Mouse (Mus musculus): Measurements from ENCODE around the gene Chp1.
A peak's percentile ranks its signal among the peaks of the same experiment; 100 is the strongest.
"Not testable (repeated sequence)": the region's sequence is repeated elsewhere in the genome, so short reads cannot be mapped to it uniquely, and the experiment has no call there.

Gene Chp1

GRCm38 (mm10) chr2:119565284-119565683, 17.8 kb downstream of the Chp1 start:
- DNase-seq (ENCODE audit: low spot score in 2 of 2), result no peak

GRCm38 (mm10) chr2:119566182-119566855, 18.8 kb downstream of the Chp1 start:
- DNase-seq (ENCODE audit: low spot score in 2 of 2), result no peak

- no peak for DNase-seq (ENCODE audit: low spot score in 2 of 2)
Measured at GRCm38 (mm10) chr2:119572471-119572870, 25.0 kb downstream of the Chp1 start.

- no peak for DNase-seq (ENCODE audit: low spot score in 2 of 2)
Measured at GRCm38 (mm10) chr2:119581571-119581970, 34.1 kb downstream of the Chp1 start.

GRCm38 (mm10) chr2:119583439-119583838, 35.9 kb downstream of the Chp1 start:
- DNase-seq (ENCODE audit: low spot score in 2 of 2), result no peak

- no peak for DNase-seq (ENCODE audit: low spot score in 2 of 2)
Measured at GRCm38 (mm10) chr2:119584282-119584681, 36.8 kb downstream of the Chp1 start.

- DNase-seq (ENCODE audit: low spot score in 2 of 2), result peak in 1 of 2 experiments; percentile 41
Measured at GRCm38 (mm10) chr2:119587383-119587782, 39.9 kb downstream of the Chp1 start.

- no peak for DNase-seq (ENCODE audit: low spot score in 2 of 2)
Measured at GRCm38 (mm10) chr2:119591247-119591646, 43.8 kb downstream of the Chp1 start.

GRCm38 (mm10) chr2:119593765-119594112, 46.2 kb downstream of the Chp1 start:
- no peak for DNase-seq (ENCODE audit: low spot score in 2 of 2)

GRCm38 (mm10) chr2:119594113-119594981, 46.9 kb downstream of the Chp1 start:
- peak; percentile 96 to 99 for DNase-seq (ENCODE audit: low spot score in 2 of 2)

GRCm38 (mm10) chr2:119595308-119595707, 47.8 kb downstream of the Chp1 start:
- no peak for DNase-seq (ENCODE audit: low spot score in 2 of 2)

- no peak for DNase-seq (ENCODE audit: low spot score in 2 of 2)
Measured at GRCm38 (mm10) chr2:119596781-119597330, 49.4 kb downstream of the Chp1 start.

GRCm38 (mm10) chr2:119601027-119601426, 53.5 kb downstream of the Chp1 start:
- DNase-seq (ENCODE audit: low spot score in 2 of 2), result no peak

GRCm38 (mm10) chr2:119601575-119601974, 54.1 kb downstream of the Chp1 start:
- DNase-seq (ENCODE audit: low spot score in 2 of 2), result not testable (repeated sequence)

- no peak for DNase-seq (ENCODE audit: low spot score in 2 of 2)
Measured at GRCm38 (mm10) chr2:119602488-119602887, 55.0 kb downstream of the Chp1 start.

- DNase-seq (ENCODE audit: low spot score in 2 of 2), result no peak
Measured at GRCm38 (mm10) chr2:119603909-119604308, 56.4 kb downstream of the Chp1 start.

- no peak for DNase-seq (ENCODE audit: low spot score in 2 of 2)
Measured at GRCm38 (mm10) chr2:119605361-119605973, 58.0 kb downstream of the Chp1 start.

- no peak for DNase-seq (ENCODE audit: low spot score in 2 of 2)
Measured at GRCm38 (mm10) chr2:119607023-119607422, 59.5 kb downstream of the Chp1 start.

- DNase-seq (ENCODE audit: low spot score in 2 of 2), result no peak
Measured at GRCm38 (mm10) chr2:119617841-119618198, 70.3 kb downstream of the Chp1 start.

GRCm38 (mm10) chr2:119618199-119618982, 70.9 kb downstream of the Chp1 start, which contains the start of the genes Nusap1 and Oip5:
Gene Nusap1, plus strand, starts transcription at chr2:119618298.
Gene Oip5, minus strand, starts transcription at chr2:119618469.
- DNase-seq (ENCODE audit: low spot score in 2 of 2), result peak; percentile 71 to 88

- not testable (repeated sequence) for DNase-seq (ENCODE audit: low spot score in 2 of 2)
Measured at GRCm38 (mm10) chr2:119619002-119619401, 71.5 kb downstream of the Chp1 start.
